Mouse (Mus musculus): ENCODE results near the gene Snx13. TPM values are rescaled to one million over a fixed set of nuclear protein-coding genes. Genes with fewer than 3 reads are reported as not detected.

Snx13 gene
- total RNA-seq, 2 experiments from 2014 or later, result 58.8 to 69.4 TPM

DNA sequence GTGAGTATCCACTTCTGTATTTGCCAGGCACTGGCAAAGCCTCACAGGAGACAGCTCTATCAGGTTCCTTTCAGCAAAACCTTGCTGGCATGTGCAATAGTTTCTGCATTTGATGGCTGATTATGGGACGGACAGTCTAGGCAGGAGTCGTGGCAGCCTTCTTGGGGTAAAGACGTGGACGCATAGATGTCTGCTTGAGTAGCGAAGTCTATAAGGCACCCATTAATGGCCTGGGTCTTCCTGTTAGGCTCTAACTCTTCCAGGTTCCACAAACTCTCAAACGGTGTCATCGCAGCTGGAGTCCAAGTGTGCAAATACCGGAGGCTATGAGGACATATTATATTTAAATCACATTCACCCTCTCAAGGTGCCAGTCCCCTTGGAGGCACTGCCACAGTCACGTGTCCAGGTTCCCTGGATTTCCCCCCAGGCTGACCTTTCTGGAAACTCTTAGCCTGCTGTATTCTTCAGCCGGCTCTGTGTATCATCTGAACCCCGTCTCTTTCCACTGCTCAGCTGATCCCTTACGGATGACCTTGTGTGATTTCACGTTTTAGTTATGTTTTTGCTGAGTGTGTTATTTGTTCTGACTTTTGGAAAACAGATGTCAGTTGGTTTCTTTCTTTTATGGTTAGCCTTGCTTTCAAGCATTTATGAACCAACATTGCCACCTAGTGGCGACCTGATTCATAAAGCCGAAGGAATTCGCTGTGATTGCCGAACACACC lies 144.9 kb downstream of the Snx13 start:
- DNase-seq, result peak; percentile 71 to 90

GRCm38 (mm10) chr12:35192426-35192769 lies 145.4 kb downstream of the Snx13 start:
- no peak for DNase-seq

Small RNAs within 50 kb of the gene (microRNA-seq; reads per million reads assigned to microRNA genes)
- gene Mir680-3, result 0 reads per million in 2 experiments

Other genes starting within 250 kb of the Snx13 start
- gene Hdac9, start 130.1 kb upstream of the Snx13 start, total RNA-seq (2021), result 10 to 100 TPM; 15.8 to 16.0 TPM
- gene Prps1l1, start 62.4 kb upstream of the Snx13 start, total RNA-seq (2021), result not detected

Measured in heart, adult 18-20 months (tissue).